Comparison of ENCODE assay signal across 8 mouse cellular contexts in the genomic region with DNA sequence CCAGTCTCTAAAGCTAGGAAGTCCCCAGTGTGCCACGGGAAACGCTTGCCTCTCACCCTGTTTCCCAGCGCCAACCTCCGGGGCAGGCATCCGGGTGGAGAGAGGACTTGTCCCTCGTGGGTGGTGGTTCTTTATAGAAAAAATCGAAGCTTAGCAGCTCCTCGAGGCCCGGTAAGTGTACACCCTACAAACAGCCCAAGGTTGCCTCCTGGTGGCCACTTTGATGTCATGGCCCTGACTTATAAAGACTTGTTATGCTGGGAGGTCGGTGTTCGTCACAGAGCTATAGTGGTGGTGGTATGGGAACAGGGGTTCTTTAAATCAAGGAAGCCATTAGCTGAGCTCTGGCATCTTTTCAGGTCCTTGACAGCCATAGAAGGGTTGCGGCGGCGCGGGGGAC. TPM values are rescaled to one million over a fixed set of nuclear protein-coding genes. Genes with fewer than 3 reads are reported as not detected.
A peak's percentile ranks its signal among the peaks of the same experiment; 100 is the strongest.
DNase-seq lines count a peak whose midpoint lies in the region; ATAC-seq lines count a peak whose summit lies in the region.

No protein-coding gene starts in this region.

- H3K36me3 ChIP-seq in liver, embryonic 11.5 days (ENCODE audit: control insufficient read depth, insufficient read depth, low read length), result no peaks in the 10 kb centered on the region
- H3K36me3 ChIP-seq in limb, embryonic 15.5 days, result peaks cover 11% of the 10 kb centered on the region
- H3K36me3 ChIP-seq in neural tube, embryonic 11.5 days (ENCODE audit: control insufficient read depth, insufficient read depth, low read length), result no peaks in the 10 kb centered on the region

- H3K9ac ChIP-seq in liver, embryonic 11.5 days (ENCODE audit: low read depth, low read length), result no peak overlapping the region
- no peak overlapping the region for H3K9ac ChIP-seq in limb, embryonic 15.5 days
- no peak overlapping the region for H3K9ac ChIP-seq in neural tube, embryonic 11.5 days (ENCODE audit: low read length)

- no peaks in the 10 kb centered on the region for H3K4me1 ChIP-seq in liver, embryonic 11.5 days (replicated peaks; ENCODE audit: control insufficient read depth, insufficient read depth, low read length)
- H3K4me1 ChIP-seq in limb, embryonic 15.5 days, result no peaks in the 10 kb centered on the region
- H3K4me1 ChIP-seq in neural tube, embryonic 11.5 days (ENCODE audit: control insufficient read depth, insufficient read depth, low read length), result no peaks in the 10 kb centered on the region

- peak; percentile 47 for DNase-seq in liver
- DNase-seq in liver, embryonic 11.5 days (ENCODE audit: low spot score), result no peak
- DNase-seq in cerebellum, postnatal 10 days, result peak; percentile 72 to 74
- peak; percentile 54 for DNase-seq in gastrocnemius, adult 18-20 months (ENCODE audit: low spot score)
- peak; percentile 23 to 52 for DNase-seq in kidney, adult 8-10 months
- DNase-seq in neural tube, embryonic 11.5 days (ENCODE audit: low spot score), result peak; percentile 48
- peak; percentile 23 for DNase-seq in thymus, postnatal 25 days

- ATAC-seq in liver, embryonic 11.5 days (replicated peaks; ENCODE audit: low FRiP score), result no peak
- ATAC-seq in limb, embryonic 15.5 days (ENCODE audit: insufficient number of reproducible peaks, low FRiP score, low TSS enrichment, low read depth), result 0 out of 2 replicates have a peak, but pooled peaks have one; percentile 44
- ATAC-seq in neural tube, embryonic 11.5 days (ENCODE audit: insufficient read depth, low FRiP score, low TSS enrichment), result no peak

- H3K27ac ChIP-seq in liver, embryonic 11.5 days (ENCODE audit: low read depth, low read length), result no peak overlapping the region
- H3K27ac ChIP-seq in limb, embryonic 15.5 days, result no peak overlapping the region
- H3K27ac ChIP-seq in neural tube, embryonic 11.5 days (ENCODE audit: low read depth, low read length), result no peak overlapping the region

- H3K4me2 ChIP-seq in liver, embryonic 11.5 days, result no peak overlapping the region
- no peak overlapping the region for H3K4me2 ChIP-seq in limb, embryonic 15.5 days
- H3K4me2 ChIP-seq in neural tube, embryonic 11.5 days (ENCODE audit: low read depth), result no peak overlapping the region

- WGBS in liver, embryonic 11.5 days, result 49% methylated on average over 15 of the region's 15 CpGs
- 40% methylated on average over 15 of the region's 15 CpGs for WGBS in limb, embryonic 15.5 days
- 61% methylated on average over 15 of the region's 15 CpGs for WGBS in neural tube, embryonic 11.5 days

- H3K9me3 ChIP-seq in liver, embryonic 11.5 days (ENCODE audit: control insufficient read depth, low read length), result no peaks in the 10 kb centered on the region
- no peaks in the 10 kb centered on the region for H3K9me3 ChIP-seq in limb, embryonic 15.5 days
- H3K9me3 ChIP-seq in neural tube, embryonic 11.5 days (ENCODE audit: control insufficient read depth, low read length), result no peaks in the 10 kb centered on the region

- no peak overlapping the region for H3K4me3 ChIP-seq in liver, embryonic 11.5 days (ENCODE audit: low read depth, low read length)
- H3K4me3 ChIP-seq in limb, embryonic 15.5 days, result no peak overlapping the region
- H3K4me3 ChIP-seq in neural tube, embryonic 11.5 days (ENCODE audit: low read depth, low read length), result no peak overlapping the region

- H3K27me3 ChIP-seq in liver, embryonic 11.5 days (replicated peaks; ENCODE audit: control insufficient read depth, insufficient read depth, low read length), result no peaks in the 10 kb centered on the region
- no peaks in the 10 kb centered on the region for H3K27me3 ChIP-seq in limb, embryonic 15.5 days
- H3K27me3 ChIP-seq in neural tube, embryonic 11.5 days (ENCODE audit: control insufficient read depth, insufficient read depth, low read length), result no peaks in the 10 kb centered on the region

RNA-seq across cellular contexts. Expression of a gene that starts 30.9 kb away (rescaled TPM):
- polyA plus RNA-seq in liver, embryonic 11.5 days (2014; fragmentation: Nextera tagmentation; extraction: Ambion mirVana), result 1.4 and 1.5 TPM in 2 replicates
- under 1 TPM; 0.14 to 0.21 TPM for total RNA-seq in gastrocnemius, adult 18-20 months (2021)
- 3.3 and 3.7 TPM in 2 replicates for polyA plus RNA-seq in limb, embryonic 15.5 days (2015; fragmentation: Nextera tagmentation; extraction: Ambion mirVana)
- 1.4 and 1.8 TPM in 2 replicates for polyA plus RNA-seq in neural tube, embryonic 11.5 days (2014; fragmentation: Nextera tagmentation; extraction: Ambion mirVana)

RNA-seq across cellular contexts. Expression of a gene that starts 59.7 kb away (rescaled TPM):
- polyA plus RNA-seq in liver, embryonic 11.5 days (2014; fragmentation: Nextera tagmentation; extraction: Ambion mirVana), result 17.2 and 19.7 TPM in 2 replicates
- total RNA-seq in gastrocnemius, adult 18-20 months (2021), result 1,000 to 10,000 TPM; 1,822 to 2,163 TPM
- 143 and 368 TPM in 2 replicates for polyA plus RNA-seq in limb, embryonic 15.5 days (2015; fragmentation: Nextera tagmentation; extraction: Ambion mirVana)
- polyA plus RNA-seq in neural tube, embryonic 11.5 days (2014; fragmentation: Nextera tagmentation; extraction: Ambion mirVana), result 84.3 and 89.6 TPM in 2 replicates
